Mouse (Mus musculus): Measurements from ENCODE around the gene Rhbdl2.

DNA sequence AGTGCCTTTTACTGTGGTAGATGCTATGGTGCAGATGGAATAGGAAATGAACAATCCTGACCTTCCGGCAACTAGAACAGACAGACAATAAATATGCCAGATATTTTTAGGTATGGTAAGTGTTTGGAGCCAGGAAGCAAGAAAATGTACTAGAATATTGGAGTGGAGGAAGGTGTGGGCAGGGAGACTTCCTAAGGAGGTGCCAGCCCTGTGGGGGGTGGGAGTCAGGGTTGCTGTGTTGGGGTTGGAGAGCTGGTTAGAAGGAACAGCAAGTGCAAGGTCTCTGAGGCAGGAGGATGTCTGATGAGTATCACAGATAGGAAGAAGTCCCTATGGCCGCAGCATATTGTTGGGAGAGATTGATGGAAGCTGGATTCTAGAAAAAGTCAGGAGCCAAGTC, 5.0 kb downstream of the Rhbdl2 start:
- TF ChIP-seq EP300 (IDR thresholded peaks at IDR 0.05; ENCODE audit: low read depth) (no peak), CTCF (IDR thresholded peaks at IDR 0.05; ENCODE audit: low read depth) (no peak)
